Mouse (Mus musculus): ENCODE data around the gene Syt2.

DNA sequence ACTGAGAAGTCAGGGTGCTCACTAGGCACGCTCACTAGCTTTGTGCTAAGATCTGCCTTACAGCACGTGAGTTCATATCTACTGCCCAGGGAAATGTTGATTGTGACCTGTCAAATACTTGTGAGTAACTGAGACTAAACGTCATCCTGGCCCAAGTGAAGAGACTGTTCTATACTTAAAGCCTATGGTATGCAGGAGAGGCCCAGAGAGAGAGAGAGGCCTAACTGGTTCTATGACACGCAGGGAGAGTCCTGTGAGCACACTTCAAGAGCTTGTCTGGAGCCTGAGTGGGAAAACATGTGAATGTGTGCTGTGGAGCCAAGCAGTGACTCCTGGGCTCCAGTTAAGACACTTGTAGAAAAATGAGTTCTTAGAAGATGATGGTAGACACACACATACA is 137.5 kb downstream of the Syt2 start:
- TF ChIP-seq TAL1 (IDR thresholded peaks at IDR 0.05; ENCODE audit: low read length) (no peak), GATA1 (IDR thresholded peaks at IDR 0.05; ENCODE audit: low read length) (no peak)

Data from erythroblast, embryonic 14.5 days (primary cell).